Mouse (Mus musculus) liver, adult (tissue): ENCODE results near the gene Macf1.

Source experiments
- GATA4 ChIP-seq: IDR thresholded peaks from 2 replicates; pipeline ENCODE4 v1.6.1; 2014; ENCODE audit warnings: mild to moderate bottlenecking, low read length; ENCODE audit not compliant: insufficient replicate concordance

The Macf1 gene

DNA sequence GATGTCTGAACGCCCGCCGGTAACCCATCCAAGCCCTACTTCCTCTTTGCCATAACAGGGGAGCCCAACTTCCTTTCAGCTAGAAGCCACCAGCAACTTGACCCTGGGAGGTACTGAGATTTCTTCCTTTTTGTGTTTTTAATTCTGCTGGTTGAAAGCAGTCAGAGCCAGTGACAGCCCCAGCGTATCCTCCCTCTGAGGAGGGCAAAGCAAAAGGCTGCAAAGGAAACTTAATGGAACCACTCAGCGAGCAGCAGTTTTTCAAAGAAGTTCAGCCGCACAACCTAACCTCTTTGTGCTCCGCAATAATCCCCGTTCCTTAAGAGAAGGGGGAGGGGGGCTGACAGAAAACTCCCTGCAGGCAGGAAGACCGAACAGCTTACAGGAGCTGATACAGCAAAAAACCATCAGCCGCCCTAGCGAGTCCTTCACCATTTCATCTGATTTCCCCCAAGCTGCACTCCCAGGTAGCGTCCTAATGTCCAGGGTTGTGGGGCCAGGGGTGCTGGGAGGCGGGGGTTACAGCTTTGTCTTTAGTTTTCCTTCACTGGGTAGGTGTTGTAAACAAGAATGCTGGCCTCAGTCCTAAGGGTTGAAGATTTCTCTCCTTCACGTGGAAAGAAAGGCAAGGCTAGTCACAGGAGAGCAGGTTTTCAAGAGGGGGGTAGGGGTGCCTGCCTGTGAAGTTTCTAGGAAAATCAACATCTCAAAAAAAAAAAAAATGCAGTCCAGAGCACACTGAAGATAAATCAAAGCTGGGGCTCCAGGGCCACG is 21.1 kb downstream of the Macf1 start:
- TF ChIP-seq GATA4, result no peak

DNA sequence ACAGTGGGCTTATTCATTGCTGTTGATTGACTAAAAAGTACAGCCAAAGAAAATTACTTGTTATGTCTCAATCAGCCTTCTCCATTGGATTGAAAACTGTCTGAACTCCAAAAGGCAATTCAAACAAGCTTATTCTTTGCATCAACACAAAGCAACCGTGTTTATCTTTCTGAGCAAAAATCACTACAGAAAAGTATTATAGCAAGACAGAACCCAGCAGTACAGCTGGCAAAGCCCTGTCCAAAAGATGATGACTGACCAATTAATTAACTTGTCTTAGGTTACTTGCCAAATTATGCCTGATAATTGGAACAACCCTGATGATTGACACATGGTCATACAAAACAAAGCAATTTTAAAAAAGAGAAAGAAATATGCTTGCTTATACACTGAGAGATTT is 26.0 kb downstream of the Macf1 start:
- no peak for TF ChIP-seq GATA4

- no peak for TF ChIP-seq GATA4
Measured at GRCm38 (mm10) chr4:123655245-123655644, 28.9 kb downstream of the Macf1 start.

- no peak for TF ChIP-seq GATA4
Measured at GRCm38 (mm10) chr4:123654566-123654965, 29.6 kb downstream of the Macf1 start.

- TF ChIP-seq GATA4, result no peak
Measured at GRCm38 (mm10) chr4:123652130-123652529, 32.0 kb downstream of the Macf1 start.

GRCm38 (mm10) chr4:123649131-123649530 is 35.0 kb downstream of the Macf1 start:
- no peak for TF ChIP-seq GATA4

- TF ChIP-seq GATA4, result no peak
Measured at GRCm38 (mm10) chr4:123647668-123648067, 36.5 kb downstream of the Macf1 start.

DNA sequence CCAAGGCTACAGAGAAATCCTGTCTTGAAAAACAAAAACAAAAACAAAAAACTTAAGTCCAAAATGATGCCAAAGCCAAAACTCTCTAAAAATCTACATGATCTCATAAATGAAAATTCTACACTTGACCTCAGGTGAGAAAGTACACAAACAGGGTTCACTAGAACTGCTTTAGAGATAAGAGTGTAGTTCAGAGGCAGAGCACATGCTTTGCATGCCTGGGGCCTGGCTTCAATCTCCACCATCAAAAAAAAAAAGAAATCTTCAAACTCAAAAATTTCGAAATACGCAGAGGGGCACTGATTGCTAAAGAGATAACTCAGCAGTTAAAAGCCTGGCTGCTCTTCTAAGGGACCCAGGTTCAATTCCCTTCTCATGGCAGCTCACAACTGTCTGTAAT is 37.1 kb downstream of the Macf1 start:
- peak; percentile 52; the same call in 1 of the 2 replicates for TF ChIP-seq GATA4

DNA sequence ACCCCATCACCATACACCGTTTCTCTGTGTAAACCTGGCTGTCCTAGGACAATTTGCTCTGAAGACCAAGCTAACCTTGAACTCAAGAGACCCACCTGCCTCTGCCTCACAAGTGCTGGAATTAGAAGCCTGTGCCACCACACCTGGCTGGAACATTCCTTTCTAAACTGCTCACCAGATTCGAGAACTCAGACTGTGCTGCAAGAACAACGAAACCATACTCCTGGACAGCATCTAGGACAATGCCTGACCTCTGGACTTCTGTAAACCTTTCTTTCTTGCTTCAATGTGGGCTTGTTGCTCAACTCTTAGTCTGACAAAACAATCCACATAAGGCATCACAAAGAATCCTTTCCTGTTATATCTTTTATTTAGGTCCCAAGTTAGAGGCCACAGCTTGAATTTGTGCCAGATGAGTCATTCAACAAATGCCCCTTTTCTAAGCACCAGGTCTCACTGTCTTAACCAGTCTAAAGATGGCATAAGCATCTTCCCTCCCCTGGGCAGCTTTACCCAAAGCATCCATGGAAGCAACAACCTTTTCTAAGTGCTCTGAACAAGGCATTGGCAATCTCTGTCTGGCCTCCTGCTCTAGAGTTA is 38.8 kb downstream of the Macf1 start:
- TF ChIP-seq GATA4, result no peak

DNA sequence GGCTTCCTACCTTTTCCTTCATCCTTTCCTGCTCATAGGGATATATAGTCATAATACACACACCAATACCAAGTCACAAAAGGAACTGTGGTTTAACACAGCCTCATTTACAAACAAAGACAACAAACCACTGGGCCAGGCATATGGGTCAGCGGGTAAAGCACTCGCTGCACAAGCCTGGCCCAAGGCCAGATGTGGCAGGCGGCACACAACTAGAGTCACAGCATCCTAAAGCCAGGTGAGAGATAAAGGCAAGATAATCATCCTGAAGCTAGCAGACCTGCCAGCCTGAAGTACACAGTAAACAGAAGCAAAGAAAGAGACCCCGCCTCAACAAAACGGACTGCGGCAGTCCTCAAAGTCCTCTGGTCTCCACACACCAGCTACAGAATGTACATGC is 40.6 kb downstream of the Macf1 start:
- no peak for TF ChIP-seq GATA4

GRCm38 (mm10) chr4:123642877-123643276 is 41.3 kb downstream of the Macf1 start:
- no peak for TF ChIP-seq GATA4

GRCm38 (mm10) chr4:123637136-123637535 is 47.0 kb downstream of the Macf1 start:
- no peak for TF ChIP-seq GATA4

GRCm38 (mm10) chr4:123635428-123635827 is 48.7 kb downstream of the Macf1 start:
- TF ChIP-seq GATA4, result no peak

GRCm38 (mm10) chr4:123634436-123634835 is 49.7 kb downstream of the Macf1 start:
- no peak for TF ChIP-seq GATA4

DNA sequence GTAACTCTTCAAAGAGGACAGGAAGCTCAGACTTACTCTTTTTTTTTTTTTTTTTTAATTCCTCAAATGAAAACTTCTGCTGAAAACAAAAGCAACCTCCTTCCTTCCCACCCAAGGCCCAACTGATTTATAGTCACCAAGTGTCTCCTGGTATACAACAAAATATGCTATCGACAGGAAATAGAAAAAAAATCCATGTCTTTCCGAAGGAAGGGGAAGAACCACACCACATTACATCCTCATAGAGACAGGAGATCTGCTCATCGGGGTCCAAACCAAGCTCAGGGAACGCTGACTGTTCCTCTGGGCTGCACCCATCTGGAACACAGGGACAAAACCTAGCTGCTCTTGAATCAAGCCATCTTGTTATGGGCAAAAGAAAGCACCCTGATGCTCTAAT is 50.3 kb downstream of the Macf1 start:
- peak; percentile 4; the same call in 1 of the 2 replicates for TF ChIP-seq GATA4

GRCm38 (mm10) chr4:123633370-123633769 is 50.8 kb downstream of the Macf1 start:
- peak; percentile 79; the same call in 1 of the 2 replicates for TF ChIP-seq GATA4

GRCm38 (mm10) chr4:123631654-123632053 is 52.5 kb downstream of the Macf1 start:
- TF ChIP-seq GATA4, result peak; percentile 49; the same call in 1 of the 2 replicates
